Mouse (Mus musculus): ENCODE data around the gene Tmem101.
"Not testable (repeated sequence)": the region's sequence is repeated elsewhere in the genome, so short reads cannot be mapped to it uniquely, and the experiment has no call there.

Tmem101 gene

GRCm38 (mm10) chr11:102156039-102156785 lies at the start of gene Tmem101:
Tmem101 (minus strand) TSS chr11:102156404.
- peak; percentile 84 for DNase-seq (ENCODE audit: low spot score)

DNA sequence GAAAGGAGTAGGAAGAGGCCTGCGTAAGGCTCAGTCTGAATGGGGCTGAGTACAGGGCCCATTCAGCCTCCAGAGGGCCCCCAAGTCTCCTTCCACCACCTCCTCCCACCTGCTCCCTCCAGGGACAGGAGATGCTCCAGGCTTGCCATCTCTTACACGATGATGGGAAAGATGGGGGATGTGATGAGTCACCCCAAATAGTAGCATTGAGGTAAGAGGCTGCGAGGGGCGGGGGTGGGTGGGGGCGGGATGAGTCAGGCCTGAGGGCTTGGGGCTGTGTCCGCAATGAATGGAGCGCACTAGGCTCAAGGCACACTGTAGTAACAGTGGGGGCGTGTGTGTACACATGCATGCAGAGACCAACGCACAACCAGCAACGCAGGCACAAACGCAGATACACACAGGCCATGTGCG lies 45.2 kb upstream of the Tmem101 start:
- no peak for DNase-seq (ENCODE audit: low spot score)

- DNase-seq (ENCODE audit: low spot score) = no peak
Measured at GRCm38 (mm10) chr11:102199856-102200255, 43.7 kb upstream of the Tmem101 start.

DNA sequence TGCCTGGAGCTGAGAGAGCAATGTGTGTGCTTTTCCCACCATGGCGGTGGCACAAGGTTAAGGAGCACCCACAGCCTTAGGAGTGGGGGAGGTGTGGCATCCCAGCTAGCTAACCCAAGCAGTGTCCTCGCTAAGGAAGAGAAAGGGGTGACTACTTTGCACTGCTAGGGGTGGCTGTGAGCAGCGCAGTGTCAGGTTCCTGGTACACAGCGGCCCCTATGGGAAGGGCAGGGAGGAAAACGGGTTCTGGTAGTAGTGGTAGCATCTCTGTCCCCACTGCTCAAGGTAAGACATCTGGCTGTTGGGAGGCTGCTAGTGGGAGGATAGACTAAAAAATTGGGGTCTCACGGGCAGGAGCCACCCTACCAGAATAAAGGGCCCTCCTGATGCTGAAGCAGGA lies 42.0 kb upstream of the Tmem101 start:
- no peak for DNase-seq (ENCODE audit: low spot score)

DNA sequence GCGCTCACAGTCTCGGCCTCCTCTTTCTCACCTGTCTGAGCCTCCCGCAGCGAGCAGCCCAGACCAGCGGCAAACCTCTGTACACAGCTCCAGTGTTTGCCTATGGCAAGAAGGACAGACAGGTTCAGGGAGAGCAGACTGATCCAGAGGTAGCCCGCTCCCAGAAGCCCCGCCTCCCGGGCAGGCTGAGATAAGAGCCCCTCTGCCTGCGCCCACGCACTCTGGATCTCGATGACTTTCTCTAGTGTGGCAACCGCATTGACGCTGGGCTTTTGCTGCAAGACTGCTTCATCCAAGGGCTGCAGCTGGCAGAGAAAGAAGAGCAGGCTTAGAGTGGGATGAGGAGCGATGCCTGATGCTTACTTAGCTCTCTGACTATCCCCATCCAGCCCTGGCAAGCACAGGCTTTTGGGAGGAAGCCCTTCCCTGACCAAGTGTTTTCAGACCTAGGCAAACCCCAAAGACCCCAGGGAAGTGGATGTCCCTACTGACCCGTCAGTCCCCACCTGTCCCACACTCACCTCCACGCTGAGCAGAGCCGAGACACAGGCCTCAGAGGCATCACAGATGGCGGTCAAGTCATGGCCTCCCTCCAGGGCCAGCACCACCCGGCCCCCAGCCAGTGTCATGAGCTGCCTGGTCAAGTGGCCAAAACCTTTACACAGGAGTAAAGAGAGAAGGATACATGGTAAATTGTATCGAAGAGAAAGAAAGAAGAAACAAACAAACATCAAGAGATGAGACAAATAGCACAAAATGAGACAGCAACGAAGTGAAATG lies 40.0 kb upstream of the Tmem101 start:
- DNase-seq (ENCODE audit: low spot score) = no peak

DNA sequence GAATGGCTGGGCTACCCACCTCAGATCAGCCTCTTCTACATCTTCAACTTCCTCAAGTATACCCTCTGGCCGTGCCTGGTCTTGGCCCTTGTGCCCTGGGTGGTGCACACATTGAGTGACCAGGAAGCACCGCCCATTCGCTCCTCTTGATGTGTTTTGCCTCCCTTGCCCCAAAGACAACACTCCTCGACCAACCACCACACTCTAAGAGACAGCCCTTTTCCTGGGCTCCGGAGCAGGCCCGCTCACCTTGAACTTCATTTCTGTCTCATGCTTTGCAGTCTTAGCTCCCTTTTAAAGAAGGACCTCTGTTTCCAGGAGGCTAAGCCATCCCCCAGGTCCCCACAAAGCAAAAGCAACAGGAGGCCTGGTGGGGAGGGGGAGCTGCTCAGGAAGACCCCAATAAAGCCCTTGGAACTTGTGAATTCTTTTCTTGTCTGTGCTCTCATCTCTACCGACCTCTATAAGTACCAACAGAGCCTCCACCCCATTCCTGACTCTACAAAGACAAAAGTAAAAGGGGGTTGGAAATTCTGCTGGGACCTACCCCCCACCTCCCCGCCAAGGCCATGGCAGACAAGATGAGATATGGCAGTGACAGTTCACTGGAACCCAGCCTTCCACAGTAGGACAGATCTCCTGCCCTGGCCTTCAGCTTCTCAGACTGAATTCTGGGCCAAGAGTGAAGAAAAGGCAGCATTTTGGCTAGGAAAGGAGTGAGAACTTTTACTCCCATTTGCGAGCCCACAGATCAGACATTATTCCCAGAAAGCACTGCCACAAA lies 37.6 kb upstream of the Tmem101 start:
- no peak for DNase-seq (ENCODE audit: low spot score)

GRCm38 (mm10) chr11:102190848-102191247 lies 34.6 kb upstream of the Tmem101 start:
- no peak for DNase-seq (ENCODE audit: low spot score)

GRCm38 (mm10) chr11:102189461-102190436 lies 33.5 kb upstream of the Tmem101 start, which contains the start of gene G6pc3:
G6pc3 (plus strand) TSS chr11:102189620.
- DNase-seq (ENCODE audit: low spot score) = peak; percentile 70

DNA sequence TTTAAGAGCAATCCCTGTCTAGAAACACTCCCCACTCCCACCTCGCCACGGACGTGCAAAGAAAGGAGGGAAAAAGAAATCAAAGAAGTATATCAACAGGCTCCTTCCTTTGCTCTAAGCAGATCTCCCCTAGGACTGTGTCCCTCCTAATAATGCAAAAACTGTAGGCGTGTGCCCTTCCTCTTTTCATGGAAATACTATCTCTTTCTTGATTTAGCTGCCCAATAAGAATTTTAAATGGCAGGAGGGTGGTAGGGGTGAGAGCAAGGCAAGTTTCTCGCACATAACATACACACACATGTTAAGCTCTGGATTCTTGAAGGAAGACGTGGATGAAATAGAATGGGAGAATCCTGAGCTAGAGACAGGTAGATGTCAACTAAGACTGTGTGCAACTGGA lies 32.8 kb upstream of the Tmem101 start:
- no peak for DNase-seq (ENCODE audit: low spot score)

DNA sequence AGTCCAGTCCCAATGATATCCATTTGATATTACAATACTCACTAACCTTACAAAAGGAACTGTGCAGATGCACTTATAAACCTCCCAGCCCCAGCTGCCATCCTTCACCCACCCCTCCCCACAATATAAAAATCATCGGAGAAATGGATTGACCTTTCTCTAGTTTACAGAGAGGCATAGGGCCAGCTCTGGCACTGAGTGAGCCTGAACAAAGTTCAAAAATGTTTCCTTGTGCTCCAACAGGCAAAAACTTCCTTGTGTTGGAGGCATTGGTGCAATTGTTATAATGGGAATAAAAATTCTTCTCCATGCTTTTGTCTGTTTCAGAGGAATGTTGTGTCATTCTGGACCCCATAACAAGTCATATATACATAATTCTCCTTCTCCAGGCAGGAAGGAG lies 30.0 kb upstream of the Tmem101 start:
- no peak for DNase-seq (ENCODE audit: low spot score)

GRCm38 (mm10) chr11:102185677-102186076 lies 29.5 kb upstream of the Tmem101 start:
- DNase-seq (ENCODE audit: low spot score) = no peak

DNA sequence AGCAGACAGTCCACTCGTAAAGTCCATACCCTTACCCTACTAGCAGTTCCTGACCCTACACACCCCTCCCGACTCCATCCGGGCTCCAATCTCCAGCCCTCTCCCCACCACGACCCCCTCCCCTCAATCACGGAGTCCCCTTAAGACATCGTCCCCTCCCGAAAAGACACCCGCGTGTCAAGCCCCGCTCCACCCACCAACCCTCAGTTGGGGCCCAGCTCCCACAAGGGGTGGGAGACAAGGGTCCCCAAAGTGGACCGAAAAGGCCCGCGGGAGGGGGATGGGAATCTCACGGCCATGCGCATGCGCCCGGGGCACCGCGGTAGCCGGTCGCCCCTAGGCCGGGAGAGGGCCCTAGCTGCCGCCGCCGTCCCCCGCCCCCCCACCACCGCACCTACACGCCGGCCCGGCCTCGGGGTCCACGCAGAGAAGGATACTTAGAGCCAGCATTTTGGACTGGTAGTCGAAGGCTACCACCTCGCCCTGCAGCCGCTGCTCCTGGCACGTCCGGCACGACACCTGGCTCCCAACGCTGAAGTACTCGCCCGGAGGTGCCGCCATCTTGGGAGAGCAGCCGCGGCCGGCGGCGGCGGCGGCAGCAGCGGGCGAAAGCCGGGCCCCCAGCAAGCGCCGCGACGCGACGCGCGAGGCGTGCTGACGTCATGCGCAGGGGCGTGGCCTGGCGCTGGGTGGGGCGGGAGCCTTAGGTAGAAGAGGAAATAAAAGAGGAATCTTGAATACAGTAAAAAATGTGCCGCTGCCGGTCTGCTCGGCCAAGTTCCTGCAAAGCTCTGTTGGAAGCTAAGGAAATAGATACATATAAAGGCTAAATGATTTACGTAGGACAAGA lies 28.7 kb upstream of the Tmem101 start, which contains the start of gene Lsm12:
Gene Lsm12 (minus strand): TSS at position 651 of the 850 bp plus-strand sequence.
- DNase-seq (ENCODE audit: low spot score) = peak; percentile 97

DNA sequence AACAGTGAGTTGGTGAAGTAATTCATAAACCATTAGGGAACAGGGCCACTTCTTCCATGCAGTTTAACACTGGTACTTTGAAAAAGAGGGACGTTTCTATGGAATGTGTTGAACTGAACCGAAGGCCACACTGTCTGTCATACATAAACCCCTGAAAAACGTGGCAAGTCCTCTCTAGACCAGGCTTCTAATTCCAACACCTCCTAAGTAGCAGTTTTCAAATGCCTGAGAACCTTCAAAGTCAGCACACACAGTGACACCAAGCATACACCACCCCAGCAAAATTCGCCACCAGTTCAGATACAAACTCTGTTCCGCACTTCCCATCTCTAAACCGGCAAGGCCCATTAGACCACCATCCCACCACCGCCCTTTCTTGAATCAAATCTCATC lies 28.0 kb upstream of the Tmem101 start:
- no peak for DNase-seq (ENCODE audit: low spot score)

GRCm38 (mm10) chr11:102179836-102180235 lies 23.6 kb upstream of the Tmem101 start:
- DNase-seq (ENCODE audit: low spot score) = no peak

- no peak for DNase-seq (ENCODE audit: low spot score)
Measured at GRCm38 (mm10) chr11:102168689-102169088, 12.5 kb upstream of the Tmem101 start.

GRCm38 (mm10) chr11:102167539-102167938 lies 11.3 kb upstream of the Tmem101 start:
- no peak for DNase-seq (ENCODE audit: low spot score)

- no peak for DNase-seq (ENCODE audit: low spot score)
Measured at GRCm38 (mm10) chr11:102165971-102166722, 9.9 kb upstream of the Tmem101 start.

DNA sequence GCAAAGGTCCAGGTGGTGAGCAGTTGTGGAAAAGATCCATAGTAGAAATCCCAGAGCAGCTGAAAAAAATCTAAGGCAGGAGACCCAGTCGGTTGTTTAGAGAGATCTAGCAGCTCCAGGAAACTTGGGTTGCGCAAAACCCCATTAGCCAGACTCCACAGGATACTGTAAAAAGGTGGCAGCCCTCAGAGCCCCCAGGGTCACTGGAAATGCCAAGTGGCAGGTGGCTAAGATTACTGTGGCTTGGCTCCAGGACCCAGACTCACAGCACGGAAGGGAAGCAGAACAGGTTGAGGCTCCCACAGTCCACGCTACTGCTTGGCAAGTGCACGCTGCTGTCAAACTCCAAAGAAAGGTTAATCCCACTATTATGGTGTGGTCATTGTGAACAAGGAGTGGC lies 3.6 kb upstream of the Tmem101 start:
- no peak for DNase-seq (ENCODE audit: low spot score)

GRCm38 (mm10) chr11:102158024-102158423 lies 1.8 kb upstream of the Tmem101 start:
- DNase-seq (ENCODE audit: low spot score) = not testable (repeated sequence)

DNA sequence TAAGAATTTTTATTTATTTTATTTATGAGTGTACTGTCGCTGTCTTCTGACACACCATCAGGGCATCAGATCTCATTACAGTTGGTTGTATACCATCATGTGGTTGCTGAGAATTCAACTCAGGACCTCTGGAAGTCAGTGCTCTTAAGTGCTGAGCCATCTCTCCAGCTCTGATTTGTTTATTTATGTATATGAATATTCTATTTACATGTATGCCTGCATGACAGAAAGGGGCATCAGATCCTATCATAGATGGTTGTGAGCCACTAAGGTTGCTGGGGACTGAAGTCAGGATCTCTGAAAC lies 534 bp upstream of the Tmem101 start:
- no peak for DNase-seq (ENCODE audit: low spot score)

Data from T-cell, adult 2 months (primary cell).